Mouse (Mus musculus) cerebellum, adult 11-12 months (tissue): ENCODE results near the gene Strip1.
"Not testable (repeated sequence)": the region's sequence is repeated elsewhere in the genome, so short reads cannot be mapped to it uniquely, and the experiment has no call there.

Source experiments
- DNase-seq: peaks from one replicate; pipeline ENCODE4 v3.0.0; 2022

Gene Strip1

GRCm38 (mm10) chr3:107631523-107631958 lies at the start of gene Strip1:
Strip1 (minus strand) TSS chr3:107631694.
- peak; percentile 94 for DNase-seq

- DNase-seq, result peak; percentile 49
Measured at GRCm38 (mm10) chr3:107680790-107681576, 49.5 kb upstream of the Strip1 start.

GRCm38 (mm10) chr3:107671509-107671908 lies 40.0 kb upstream of the Strip1 start:
- no peak for DNase-seq

DNA sequence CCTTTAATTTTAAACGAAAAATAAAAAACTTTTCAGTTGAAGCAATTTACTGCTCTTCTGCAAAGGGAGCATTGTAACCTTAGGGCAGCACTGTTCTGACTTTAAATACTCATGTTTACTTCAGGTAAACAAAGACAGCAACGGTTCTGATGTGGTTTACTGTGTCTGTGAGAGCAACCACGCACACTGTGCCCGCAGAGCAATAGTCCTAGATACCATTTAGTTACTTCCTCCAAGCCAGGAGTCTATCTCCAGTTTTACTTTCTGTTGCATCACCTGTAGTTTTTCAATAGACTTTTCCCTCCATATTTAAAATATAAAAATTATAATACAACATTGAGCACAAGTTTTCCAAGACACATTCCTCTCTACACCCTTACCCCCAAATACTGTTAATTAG lies 39.0 kb upstream of the Strip1 start:
- no peak for DNase-seq

DNA sequence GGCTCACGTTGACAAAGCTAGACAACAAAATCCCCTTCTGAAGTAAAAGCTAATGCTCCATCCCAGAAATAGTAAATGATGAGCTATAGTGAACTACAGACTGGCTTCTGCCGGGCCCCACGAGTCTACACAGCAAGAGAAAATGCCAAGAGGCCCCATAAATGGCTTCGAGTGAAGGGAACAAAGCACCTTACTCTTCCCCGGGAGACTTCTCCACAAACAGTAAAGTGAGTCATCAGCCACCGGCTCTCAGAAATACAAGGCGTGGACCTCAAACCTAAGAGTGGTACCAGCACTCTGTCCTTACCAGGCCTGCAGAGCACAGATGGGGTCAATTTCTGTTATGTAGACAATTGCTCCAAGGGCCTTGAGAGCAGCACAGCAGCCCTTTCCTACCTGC lies 37.3 kb upstream of the Strip1 start:
- no peak for DNase-seq

DNA sequence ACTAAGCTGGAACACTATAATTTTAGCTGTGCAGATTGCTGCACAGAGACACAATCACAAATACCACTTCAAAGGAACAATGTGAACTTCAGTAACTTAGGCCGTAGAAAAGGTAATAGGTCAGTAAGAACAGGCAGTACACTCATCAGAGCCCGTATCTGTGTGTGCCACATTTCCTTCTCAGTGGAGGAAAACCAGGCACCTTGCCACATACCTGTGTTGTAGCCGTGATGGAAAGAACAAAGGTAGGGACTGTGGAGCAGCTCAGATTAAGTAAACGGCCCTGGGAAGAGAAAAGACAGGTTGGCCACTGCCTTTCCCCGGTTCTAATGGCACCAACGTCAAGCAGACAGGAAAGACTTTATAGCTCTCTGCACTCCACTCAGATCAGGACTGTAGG lies 35.9 kb upstream of the Strip1 start:
- no peak for DNase-seq

GRCm38 (mm10) chr3:107664641-107665040 lies 33.1 kb upstream of the Strip1 start:
- no peak for DNase-seq

GRCm38 (mm10) chr3:107659000-107659399 lies 27.5 kb upstream of the Strip1 start:
- no peak for DNase-seq

DNA sequence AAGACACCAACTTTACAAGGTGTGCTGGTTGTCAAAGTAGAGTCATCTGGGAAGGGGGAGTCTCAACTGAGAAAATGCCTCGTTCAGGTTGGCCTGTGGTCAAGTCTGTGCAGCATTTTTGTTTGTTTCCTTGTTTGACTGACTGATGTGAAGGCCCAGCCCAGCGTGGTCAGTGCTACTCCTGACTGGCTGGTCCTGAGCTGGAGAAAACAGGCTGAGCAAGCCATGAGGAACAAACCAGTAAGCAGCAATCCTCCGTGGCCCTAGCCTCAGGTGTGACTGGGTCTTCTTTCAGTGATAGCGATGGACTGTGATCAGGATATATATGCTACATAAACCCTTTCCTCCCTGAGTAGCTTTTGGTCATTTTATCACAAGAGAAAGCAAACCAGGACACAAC lies 25.4 kb upstream of the Strip1 start:
- DNase-seq, result no peak

DNA sequence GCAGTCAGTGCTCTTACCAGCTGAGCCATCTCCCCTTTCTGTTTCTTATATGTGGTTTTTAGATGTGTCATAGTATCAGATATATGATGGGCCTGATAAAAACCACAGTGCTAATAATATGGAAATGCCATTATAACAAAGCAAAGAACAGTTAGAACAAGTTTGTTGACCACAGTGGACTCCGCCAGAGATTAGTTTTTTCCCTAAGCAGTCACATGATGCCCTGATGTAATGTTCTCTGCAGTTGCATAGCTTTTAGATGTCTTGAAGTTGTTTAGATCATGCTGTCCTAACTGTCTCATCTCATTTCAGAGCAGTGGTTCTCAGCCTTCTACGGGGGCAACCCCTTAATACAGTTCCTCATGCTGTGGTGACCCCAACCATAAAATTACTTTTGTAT lies 24.7 kb upstream of the Strip1 start:
- DNase-seq, result no peak

GRCm38 (mm10) chr3:107655491-107655890 lies 24.0 kb upstream of the Strip1 start:
- DNase-seq, result no peak

- no peak for DNase-seq
Measured at GRCm38 (mm10) chr3:107654861-107655260, 23.4 kb upstream of the Strip1 start.

GRCm38 (mm10) chr3:107652968-107653367 lies 21.5 kb upstream of the Strip1 start:
- no peak for DNase-seq

GRCm38 (mm10) chr3:107650276-107650675 lies 18.8 kb upstream of the Strip1 start:
- not testable (repeated sequence) for DNase-seq

- no peak for DNase-seq
Measured at GRCm38 (mm10) chr3:107646947-107647346, 15.5 kb upstream of the Strip1 start.

DNA sequence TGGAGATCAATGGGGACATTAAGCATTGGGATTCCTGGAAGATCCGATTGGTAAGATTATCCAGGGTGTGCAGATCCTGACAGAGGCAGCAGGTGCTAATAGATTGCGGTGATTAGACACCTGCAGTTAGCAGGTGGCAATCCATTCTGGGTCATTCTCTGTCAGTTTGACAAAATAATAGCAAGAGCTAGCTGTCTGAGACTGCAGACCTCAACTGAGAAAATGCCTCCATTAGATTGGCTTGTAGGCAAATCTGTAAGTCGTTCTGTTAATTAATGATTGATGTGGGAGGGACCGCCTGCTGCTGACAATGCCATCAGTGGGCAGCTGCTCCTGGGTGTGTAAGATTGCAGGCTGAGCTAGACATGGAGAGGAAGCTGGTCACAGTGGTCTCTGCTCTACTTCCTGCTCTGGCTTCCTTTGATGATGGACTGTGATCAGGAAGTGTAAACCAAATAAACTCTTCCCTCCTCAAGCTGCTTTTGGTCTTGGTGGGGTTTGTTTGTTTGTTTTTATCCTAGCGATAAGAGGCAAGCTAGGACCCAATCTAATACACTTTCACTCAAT lies 6.2 kb upstream of the Strip1 start:
- no peak for DNase-seq

DNA sequence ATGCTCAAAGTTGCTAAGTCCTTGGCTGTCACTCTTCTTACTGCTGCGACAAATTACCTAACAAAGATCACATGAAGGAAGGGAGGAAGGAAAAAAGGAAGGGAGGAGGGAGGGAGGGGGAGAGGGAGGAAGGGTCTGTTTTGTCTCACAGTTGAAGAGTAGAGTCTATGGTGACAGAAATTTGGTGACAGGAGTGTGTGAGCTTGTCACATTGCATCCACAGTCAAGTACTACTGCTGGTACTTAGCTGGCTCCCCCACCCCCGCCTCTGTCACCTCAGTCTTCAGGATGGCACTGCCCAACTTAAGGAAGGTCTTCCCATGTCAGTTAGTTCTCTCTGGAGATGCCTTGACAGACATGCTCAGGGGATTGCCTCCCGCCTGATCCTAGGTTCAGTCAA lies 4.7 kb upstream of the Strip1 start:
- no peak for DNase-seq

GRCm38 (mm10) chr3:107635836-107636235 lies 4.3 kb upstream of the Strip1 start:
- no peak for DNase-seq

GRCm38 (mm10) chr3:107633906-107634305 lies 2.4 kb upstream of the Strip1 start:
- DNase-seq, result no peak

DNA sequence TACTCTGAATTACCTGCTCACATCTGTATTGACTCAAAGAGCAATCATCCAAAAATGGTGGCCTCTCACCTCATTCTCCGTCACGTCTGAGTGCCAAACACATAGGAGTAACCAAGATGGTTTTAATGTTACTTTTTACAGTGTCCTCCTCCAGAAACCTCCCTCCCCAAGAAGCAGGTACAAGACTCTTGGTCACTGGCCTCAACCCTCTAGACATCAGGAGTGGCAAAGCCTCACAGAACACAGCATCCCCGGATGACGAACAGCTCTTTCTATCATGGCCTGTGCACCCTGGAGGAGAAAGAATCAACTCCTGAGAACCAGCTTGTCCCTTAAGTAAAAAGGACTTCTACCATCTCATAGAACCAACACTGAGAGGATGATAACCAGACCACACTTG lies 1.3 kb upstream of the Strip1 start:
- no peak for DNase-seq

DNA sequence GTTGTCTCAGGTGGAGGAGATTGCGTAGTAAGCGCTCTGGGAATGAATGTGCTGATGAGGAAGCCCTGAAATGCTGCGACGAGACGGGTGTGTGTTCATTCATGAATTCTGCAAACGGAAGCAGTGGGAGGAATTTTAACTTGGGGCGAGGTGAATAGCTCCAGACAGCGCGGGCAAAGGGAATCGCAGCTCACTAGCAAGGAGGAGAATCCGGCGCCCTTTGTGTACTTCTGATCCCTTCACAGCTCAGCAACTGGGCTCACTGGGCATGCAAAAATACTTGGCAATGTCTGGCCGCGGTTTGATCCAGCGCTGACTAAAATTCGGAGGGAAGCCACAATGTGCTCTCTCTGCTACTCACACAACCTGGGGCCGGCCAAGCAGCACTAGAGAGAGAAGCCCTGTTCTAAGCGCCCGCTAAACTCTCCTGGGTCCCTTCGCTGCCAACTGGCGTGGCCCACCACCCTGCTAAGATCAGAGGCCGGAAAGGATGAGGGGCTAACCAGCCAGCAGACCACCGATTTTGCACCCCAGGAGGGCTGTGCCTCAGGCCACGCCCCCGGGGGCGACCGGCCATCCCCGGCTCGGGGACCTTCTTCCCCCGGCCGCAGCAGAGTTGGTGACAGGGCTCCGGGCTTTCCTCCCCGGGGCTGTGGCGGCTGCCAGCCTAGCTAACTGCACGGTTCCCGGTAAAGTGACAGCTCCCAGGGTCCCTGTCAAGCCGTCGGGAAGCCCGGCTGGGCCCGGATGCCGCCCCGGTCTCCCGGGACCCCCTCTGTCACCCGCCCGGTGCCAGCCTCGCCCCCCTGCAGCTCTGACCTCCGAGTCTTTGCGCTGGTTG lies 592 bp downstream of the Strip1 start, which contains the start of gene Gm10961:
Gene Gm10961 (plus strand): TSS at position 641 of the 841 bp plus-strand sequence.
- no peak for DNase-seq

- no peak for DNase-seq
Measured at GRCm38 (mm10) chr3:107629411-107629810, 2.1 kb downstream of the Strip1 start.

DNA sequence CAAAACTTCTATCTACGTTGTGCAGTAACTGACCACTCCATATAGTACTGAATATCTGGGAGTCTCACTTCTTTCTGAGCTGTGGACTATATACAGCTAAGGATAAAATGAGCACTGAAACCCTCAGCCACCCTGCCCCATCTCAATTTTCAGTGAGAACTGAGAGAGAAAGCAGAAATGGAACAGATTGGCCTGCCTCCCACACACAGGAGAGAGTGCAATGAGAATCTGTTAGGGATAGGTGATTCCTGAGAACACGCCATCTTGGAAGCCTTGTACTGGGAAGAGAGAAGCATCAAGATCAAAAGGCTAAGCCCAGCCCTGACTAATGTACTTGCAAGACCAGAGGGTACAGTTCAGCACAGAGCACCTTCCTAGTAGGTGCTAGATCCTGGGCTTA lies 2.9 kb downstream of the Strip1 start:
- no peak for DNase-seq

DNA sequence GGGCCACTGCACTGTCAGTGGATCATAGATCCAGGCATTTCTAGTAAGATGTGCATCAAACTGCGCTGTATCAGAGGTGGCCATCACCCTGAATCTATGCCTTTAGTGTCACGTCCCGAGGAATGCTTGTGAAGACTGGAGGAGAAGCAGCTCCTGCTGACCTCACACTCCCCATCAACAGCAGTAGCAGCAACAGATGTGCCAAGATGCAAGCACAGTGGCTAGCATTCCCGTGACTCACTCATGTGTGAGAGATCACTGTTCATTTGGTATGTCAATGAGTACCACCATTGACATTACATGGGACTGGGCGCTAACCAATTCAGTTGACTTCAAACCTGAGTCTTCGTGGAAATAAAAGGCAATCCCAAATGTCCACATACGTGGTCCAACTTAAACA lies 3.9 kb downstream of the Strip1 start:
- no peak for DNase-seq
